Comparison of ENCODE assay signal across 17 mouse cellular contexts in the genomic region with DNA sequence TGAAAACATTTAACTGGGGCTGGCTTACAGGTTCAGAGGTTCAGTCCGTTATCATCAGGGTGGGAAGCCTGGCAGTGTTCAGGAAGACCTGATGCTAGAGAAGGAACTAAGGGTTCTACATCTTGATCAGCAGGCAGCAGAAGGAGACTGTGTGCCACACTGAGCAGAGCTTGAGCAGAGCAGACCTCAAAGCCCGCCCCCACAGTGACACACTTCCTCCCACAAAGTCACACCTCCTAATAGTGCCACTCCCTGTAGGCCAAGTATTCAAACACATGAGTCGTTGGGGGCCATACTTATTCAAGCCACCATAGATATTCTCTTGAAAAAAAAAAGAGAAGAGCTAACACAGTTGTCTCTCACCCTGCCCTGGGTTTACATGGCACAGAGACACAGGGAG. TPM values are rescaled to one million over a fixed set of nuclear protein-coding genes. Genes with fewer than 3 reads are reported as not detected.
"Had no signal": no experiment of that assay in that cellular context is flagged by ENCODE, and none has a peak within 500 bp of the region (broad histone marks: within the 10 kb centered on the region; RNA-seq: fewer than 3 reads in every experiment).

No protein-coding gene starts in this region.

- H3K9me3 ChIP-seq: liver, embryonic 13.5 days; neural tube, embryonic 12.5 days; neural tube, embryonic 15.5 days had no signal

- H3K36me3 ChIP-seq: liver, embryonic 13.5 days; neural tube, embryonic 12.5 days; neural tube, embryonic 15.5 days had no signal

- H3K4me3 ChIP-seq: layer of hippocampus, adult 2 months; left cerebral cortex, adult 2 months; liver, embryonic 13.5 days; neural tube, embryonic 12.5 days; neural tube, embryonic 15.5 days had no signal

- H3K9ac ChIP-seq: liver, embryonic 13.5 days; neural tube, embryonic 12.5 days; neural tube, embryonic 15.5 days had no signal

- H3K27me3 ChIP-seq: liver, embryonic 13.5 days; neural tube, embryonic 12.5 days; neural tube, embryonic 15.5 days had no signal

- H3K27ac ChIP-seq: layer of hippocampus, adult 2 months; left cerebral cortex, adult 2 months; liver, embryonic 13.5 days; neural tube, embryonic 12.5 days; neural tube, embryonic 15.5 days had no signal

- DNase-seq: kidney, adult 11 months; kidney, adult 8-10 months; kidney, postnatal 14 days; layer of hippocampus, postnatal 36 days; liver, embryonic 13.5 days; lung, adult 2 months; lung, postnatal 14 days; lung, postnatal 4 days; midbrain, embryonic 14.5 days; thymus, adult 18-20 months; thymus, postnatal 14 days; thymus, postnatal 4 days had no signal

- H3K4me2 ChIP-seq: liver, embryonic 13.5 days; midbrain, embryonic 11.5 days; neural tube, embryonic 12.5 days; neural tube, embryonic 15.5 days had no signal

RNA-seq across cellular contexts. Expression of gene Haao, which starts 25.9 kb away (rescaled TPM):
- polyA plus RNA-seq: midbrain, embryonic 11.5 days; neural tube, embryonic 12.5 days had no signal
